Mouse (Mus musculus): Measurements from ENCODE around the gene Apoh.

Gene Apoh

GRCm38 (mm10) chr11:108424111-108424510, 81.0 kb downstream of the Apoh start:
- in situ Hi-C loops (cut with MboI; ENCODE audit: low pct_unique_long_range_greater_than_20kb in 1 of 2, low sequenced_read_pairs in 2 of 2, unreplicated experiment in 1 of 2) = no loop called here

- in situ Hi-C loops (cut with MboI; ENCODE audit: low pct_unique_long_range_greater_than_20kb in 1 of 2, low sequenced_read_pairs in 2 of 2, unreplicated experiment in 1 of 2) = no loop called here
Measured at GRCm38 (mm10) chr11:108424889-108425591, 81.9 kb downstream of the Apoh start, which contains the start of gene Cep112. Cep112 (plus strand) TSS chr11:108425192.

DNA sequence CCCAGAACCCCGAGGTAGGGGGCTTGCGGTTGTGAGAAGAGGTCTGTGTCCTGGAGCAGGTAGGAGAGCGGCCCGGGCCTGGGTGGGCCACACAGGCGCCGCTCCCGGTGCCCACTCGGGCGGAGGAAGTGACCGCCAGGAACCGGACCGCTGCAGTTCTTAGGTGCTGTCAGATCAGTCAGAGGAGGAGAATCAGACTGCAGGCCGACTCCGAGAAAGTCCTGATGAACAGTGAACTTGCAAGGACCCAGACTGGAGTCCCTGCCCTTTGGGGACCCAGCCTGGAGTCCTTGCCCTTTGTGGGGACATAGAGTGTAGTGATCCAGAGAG, 82.4 kb downstream of the Apoh start:
- in situ Hi-C loops (cut with MboI; ENCODE audit: low pct_unique_long_range_greater_than_20kb in 1 of 2, low sequenced_read_pairs in 2 of 2, unreplicated experiment in 1 of 2) = no loop called here

DNA sequence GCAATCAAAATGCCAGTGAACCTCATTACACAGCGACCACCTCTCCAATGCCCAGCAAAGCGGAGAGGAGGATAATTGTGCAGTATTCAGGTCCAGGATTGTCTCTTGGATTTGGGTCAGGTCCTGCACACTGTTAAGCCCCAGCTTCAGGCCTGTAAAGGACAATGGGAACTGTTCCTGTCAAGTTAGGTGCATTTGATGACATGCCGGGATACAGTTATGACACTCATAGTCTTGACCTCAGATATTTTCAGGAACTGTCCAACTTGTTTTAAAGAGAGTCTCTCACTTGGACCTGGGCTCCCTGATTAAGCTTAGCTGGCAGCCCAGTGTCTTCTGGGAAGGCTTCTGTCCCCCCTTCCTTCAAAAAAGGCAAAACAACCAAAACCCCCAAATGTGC, 82.9 kb downstream of the Apoh start:
- in situ Hi-C loops (cut with MboI; ENCODE audit: low pct_unique_long_range_greater_than_20kb in 1 of 2, low sequenced_read_pairs in 2 of 2, unreplicated experiment in 1 of 2) = no loop called here

DNA sequence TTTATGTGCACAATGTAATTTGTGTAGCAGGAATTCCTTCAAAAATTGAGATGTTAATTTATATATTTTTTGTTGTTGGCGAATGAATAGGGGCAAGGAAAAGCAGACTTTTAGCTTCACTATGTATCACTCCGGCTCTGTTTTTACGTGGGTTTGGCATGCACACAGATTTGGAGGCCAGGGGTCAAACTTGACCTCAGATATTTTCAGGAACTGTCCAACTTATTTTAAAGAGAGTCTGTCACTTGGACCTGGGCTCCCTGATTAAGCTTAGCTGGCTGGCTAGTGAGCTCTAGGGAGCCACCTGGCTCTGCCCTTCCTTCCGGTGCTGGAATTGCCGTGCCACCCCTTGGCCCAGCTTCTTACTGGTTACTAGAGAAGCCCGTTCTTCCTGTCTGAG, 84.0 kb downstream of the Apoh start:
- in situ Hi-C loops (cut with MboI; ENCODE audit: low pct_unique_long_range_greater_than_20kb in 1 of 2, low sequenced_read_pairs in 2 of 2, unreplicated experiment in 1 of 2) = no loop called here

GRCm38 (mm10) chr11:108429076-108429475, 85.9 kb downstream of the Apoh start:
- in situ Hi-C loops (cut with MboI; ENCODE audit: low pct_unique_long_range_greater_than_20kb in 1 of 2, low sequenced_read_pairs in 2 of 2, unreplicated experiment in 1 of 2) = no loop called here

GRCm38 (mm10) chr11:108443893-108444563, 100.9 kb downstream of the Apoh start:
- in situ Hi-C loops (cut with MboI; ENCODE audit: low pct_unique_long_range_greater_than_20kb in 1 of 2, low sequenced_read_pairs in 2 of 2, unreplicated experiment in 1 of 2) = no loop called here

GRCm38 (mm10) chr11:108447148-108447547, 104.0 kb downstream of the Apoh start:
- in situ Hi-C loops (cut with MboI; ENCODE audit: low pct_unique_long_range_greater_than_20kb in 1 of 2, low sequenced_read_pairs in 2 of 2, unreplicated experiment in 1 of 2) = no loop called here

DNA sequence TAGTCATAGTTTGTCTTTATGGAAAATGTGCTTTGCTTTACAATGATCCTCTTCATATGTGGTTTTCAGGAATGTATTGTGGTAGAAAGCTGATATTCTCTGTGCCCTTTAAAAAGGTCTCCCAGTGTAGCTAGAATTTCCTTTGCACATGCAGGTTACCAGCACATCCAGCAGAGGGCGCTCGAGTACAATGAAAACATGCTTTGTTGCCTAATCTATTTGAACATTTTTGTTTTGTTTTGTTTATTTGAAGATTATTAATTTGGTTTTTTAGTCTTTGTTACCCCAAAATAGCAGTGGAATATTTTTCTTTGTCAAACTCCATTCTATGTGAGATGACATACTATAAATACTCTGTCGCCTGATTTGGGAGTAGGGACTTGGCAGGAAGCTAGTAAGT, 106.7 kb downstream of the Apoh start:
- in situ Hi-C loops (cut with MboI; ENCODE audit: low pct_unique_long_range_greater_than_20kb in 1 of 2, low sequenced_read_pairs in 2 of 2, unreplicated experiment in 1 of 2) = loop anchor here in 1 of 2 experiments (25.0 kb wide), 1 partner anchor 687 kb away; the partner anchor contains the start of gene E030025P04Rik

DNA sequence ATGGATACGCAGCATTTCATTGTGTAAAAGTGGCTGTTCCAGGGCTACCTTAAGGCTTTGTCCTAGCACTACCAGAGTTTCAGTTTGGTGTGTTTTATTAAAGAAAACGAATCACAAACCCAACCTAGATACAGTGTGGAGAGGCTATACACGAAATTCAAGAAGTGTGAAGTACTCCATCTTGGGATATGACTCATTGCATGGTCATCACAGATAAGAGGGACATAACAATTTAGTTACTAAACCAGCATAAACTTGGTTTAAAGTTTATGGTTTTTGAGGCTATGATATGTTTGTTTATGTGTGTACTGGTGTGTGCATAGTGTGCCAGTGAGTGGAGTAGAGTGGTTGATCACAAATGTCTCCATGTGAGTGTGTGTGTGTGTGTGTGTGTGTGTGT, 116.4 kb downstream of the Apoh start:
- in situ Hi-C loops (cut with MboI; ENCODE audit: low pct_unique_long_range_greater_than_20kb in 1 of 2, low sequenced_read_pairs in 2 of 2, unreplicated experiment in 1 of 2) = loop anchor here in 1 of 2 experiments (25.0 kb wide), 1 partner anchor 678 kb away; the partner anchor contains the start of gene E030025P04Rik
